Mouse (Mus musculus): ENCODE measurements at regions not wholly inside any gene's neighbourhood (a gene's known extent, or its start where the extent isn't known, plus 50 kb on each side); places are given as distances from the start of the nearest gene placed in this dataset.

- no peak overlapping the region for H3K27ac ChIP-seq (ENCODE audit: low read depth, low read length)
- ATAC-seq (ENCODE audit: low FRiP score) (no peak), DNase-seq (ENCODE audit: low spot score) (peak; percentile 44)
These were observed 89.2 kb upstream of the Plcl2 start for GRCm38 (mm10) chr17:50419966-50420365.

GRCm38 (mm10) chr17:50420690-50421089, 88.5 kb upstream of the Plcl2 start:
- H3K36me3 ChIP-seq (ENCODE audit: control insufficient read depth, insufficient read depth, low read length), result no peaks in the 10 kb centered on the region
- H3K4me2 ChIP-seq (replicated peaks; ENCODE audit: low read depth, low read length), result no peak overlapping the region
- H3K4me3 ChIP-seq (ENCODE audit: low read depth, low read length), result no peak overlapping the region
- no peak overlapping the region for H3K9ac ChIP-seq (ENCODE audit: low read depth, low read length)
- 90% methylated on average over 6 of the region's 6 CpGs for WGBS
- H3K27me3 ChIP-seq (ENCODE audit: control insufficient read depth, insufficient read depth, low read length), result no peaks in the 10 kb centered on the region
- no peak overlapping the region for H3K27ac ChIP-seq (ENCODE audit: low read depth, low read length)
- no peak for ATAC-seq (ENCODE audit: low FRiP score)
- no peaks in the 10 kb centered on the region for H3K9me3 ChIP-seq (ENCODE audit: control insufficient read depth, low read length)
- no peak for DNase-seq (ENCODE audit: low spot score)
- H3K4me1 ChIP-seq (replicated peaks; ENCODE audit: control insufficient read depth, insufficient read depth, low read length), result no peaks in the 10 kb centered on the region

More at GRCm38 (mm10) chr17:50419966-50420365, 89.2 kb upstream of the Plcl2 start:
- Histone ChIP-seq H3K4me1 (replicated peaks; ENCODE audit: control insufficient read depth, insufficient read depth, low read length) (no peaks in the 10 kb centered on the region), H3K9ac (ENCODE audit: low read depth, low read length) (no peak overlapping the region), H3K4me2 (replicated peaks; ENCODE audit: low read depth, low read length) (no peak overlapping the region), H3K27me3 (ENCODE audit: control insufficient read depth, insufficient read depth, low read length) (no peaks in the 10 kb centered on the region), H3K9me3 (ENCODE audit: control insufficient read depth, low read length) (no peaks in the 10 kb centered on the region), H3K4me3 (ENCODE audit: low read depth, low read length) (no peak overlapping the region), H3K36me3 (ENCODE audit: control insufficient read depth, insufficient read depth, low read length) (no peaks in the 10 kb centered on the region)
- 76% methylated on average over 9 of the region's 12 CpGs for WGBS

- H3K9me3 ChIP-seq (ENCODE audit: control insufficient read depth, low read length), result no peaks in the 10 kb centered on the region
- H3K27me3 ChIP-seq (ENCODE audit: control insufficient read depth, insufficient read depth, low read length), result no peaks in the 10 kb centered on the region
- DNase-seq (ENCODE audit: low spot score) (no peak), ATAC-seq (ENCODE audit: low FRiP score) (no peak)
- H3K4me2 ChIP-seq (replicated peaks; ENCODE audit: low read depth, low read length), result no peak overlapping the region
- no peaks in the 10 kb centered on the region for H3K4me1 ChIP-seq (replicated peaks; ENCODE audit: control insufficient read depth, insufficient read depth, low read length)
- no peaks in the 10 kb centered on the region for H3K36me3 ChIP-seq (ENCODE audit: control insufficient read depth, insufficient read depth, low read length)
- WGBS, result 94% methylated on average over 10 of the region's 10 CpGs
- no peak overlapping the region for H3K27ac ChIP-seq (ENCODE audit: low read depth, low read length)
- H3K9ac ChIP-seq (ENCODE audit: low read depth, low read length), result no peak overlapping the region
- no peak overlapping the region for H3K4me3 ChIP-seq (ENCODE audit: low read depth, low read length)
These were observed 87.7 kb upstream of the Plcl2 start for GRCm38 (mm10) chr17:50421476-50421875.

GRCm38 (mm10) chr17:50425110-50425509, 84.1 kb upstream of the Plcl2 start:
- no peak for ATAC-seq (ENCODE audit: low FRiP score)
- H3K27me3 ChIP-seq (ENCODE audit: control insufficient read depth, insufficient read depth, low read length), result no peaks in the 10 kb centered on the region
- H3K9ac ChIP-seq (ENCODE audit: low read depth, low read length), result no peak overlapping the region
- H3K36me3 ChIP-seq (ENCODE audit: control insufficient read depth, insufficient read depth, low read length), result no peaks in the 10 kb centered on the region
- no peak overlapping the region for H3K4me3 ChIP-seq (ENCODE audit: low read depth, low read length)
- no peak overlapping the region for H3K27ac ChIP-seq (ENCODE audit: low read depth, low read length)
- no peak overlapping the region for H3K4me2 ChIP-seq (replicated peaks; ENCODE audit: low read depth, low read length)
- no peaks in the 10 kb centered on the region for H3K9me3 ChIP-seq (ENCODE audit: control insufficient read depth, low read length)
- 94% methylated on average over 3 of the region's 3 CpGs for WGBS
- no peak for DNase-seq (ENCODE audit: low spot score)
- peaks cover 4% of the 10 kb centered on the region for H3K4me1 ChIP-seq (replicated peaks; ENCODE audit: control insufficient read depth, insufficient read depth, low read length)

GRCm38 (mm10) chr17:50425531-50425930, 83.7 kb upstream of the Plcl2 start:
- WGBS, result 86% methylated on average over 4 of the region's 4 CpGs
- DNase-seq (ENCODE audit: low spot score), result no peak
- no peaks in the 10 kb centered on the region for H3K9me3 ChIP-seq (ENCODE audit: control insufficient read depth, low read length)
- H3K4me1 ChIP-seq (replicated peaks; ENCODE audit: control insufficient read depth, insufficient read depth, low read length), result peaks cover 4% of the 10 kb centered on the region
- no peak overlapping the region for H3K9ac ChIP-seq (ENCODE audit: low read depth, low read length)
- ATAC-seq (ENCODE audit: low FRiP score), result no peak
- H3K27me3 ChIP-seq (ENCODE audit: control insufficient read depth, insufficient read depth, low read length), result no peaks in the 10 kb centered on the region
- no peaks in the 10 kb centered on the region for H3K36me3 ChIP-seq (ENCODE audit: control insufficient read depth, insufficient read depth, low read length)
- H3K4me2 ChIP-seq (replicated peaks; ENCODE audit: low read depth, low read length), result no peak overlapping the region
- H3K27ac ChIP-seq (ENCODE audit: low read depth, low read length), result no peak overlapping the region
- H3K4me3 ChIP-seq (ENCODE audit: low read depth, low read length), result no peak overlapping the region

- no peak overlapping the region for H3K4me3 ChIP-seq (ENCODE audit: low read depth, low read length)
- no peak overlapping the region for H3K4me2 ChIP-seq (replicated peaks; ENCODE audit: low read depth, low read length)
- H3K4me1 ChIP-seq (replicated peaks; ENCODE audit: control insufficient read depth, insufficient read depth, low read length), result peaks cover 4% of the 10 kb centered on the region
- H3K9ac ChIP-seq (ENCODE audit: low read depth, low read length), result no peak overlapping the region
- DNase-seq (ENCODE audit: low spot score) (no peak), ATAC-seq (ENCODE audit: low FRiP score) (no peak)
- WGBS, result 68% methylated on average over 7 of the region's 7 CpGs
- no peaks in the 10 kb centered on the region for H3K9me3 ChIP-seq (ENCODE audit: control insufficient read depth, low read length)
- H3K36me3 ChIP-seq (ENCODE audit: control insufficient read depth, insufficient read depth, low read length), result no peaks in the 10 kb centered on the region
- H3K27me3 ChIP-seq (ENCODE audit: control insufficient read depth, insufficient read depth, low read length), result no peaks in the 10 kb centered on the region
- H3K27ac ChIP-seq (ENCODE audit: low read depth, low read length), result no peak overlapping the region
These were observed 83.1 kb upstream of the Plcl2 start for GRCm38 (mm10) chr17:50426146-50426545.

GRCm38 (mm10) chr17:50427331-50428003, 81.7 kb upstream of the Plcl2 start:
- Histone ChIP-seq H3K27me3 (ENCODE audit: control insufficient read depth, insufficient read depth, low read length) (no peaks in the 10 kb centered on the region), H3K9ac (ENCODE audit: low read depth, low read length) (peak overlapping the region; percentile 16; the same call in 1 of the 2 replicates), H3K4me2 (replicated peaks; ENCODE audit: low read depth, low read length) (peak overlapping the region; percentile 32), H3K4me3 (ENCODE audit: low read depth, low read length) (peak overlapping the region; percentile 10; the same call in 1 of the 2 replicates), H3K36me3 (ENCODE audit: control insufficient read depth, insufficient read depth, low read length) (no peaks in the 10 kb centered on the region), H3K9me3 (ENCODE audit: control insufficient read depth, low read length) (no peaks in the 10 kb centered on the region), H3K27ac (ENCODE audit: low read depth, low read length) (peak overlapping the region; percentile 68), H3K4me1 (replicated peaks; ENCODE audit: control insufficient read depth, insufficient read depth, low read length) (peaks cover 4% of the 10 kb centered on the region)
- ATAC-seq (ENCODE audit: low FRiP score) (peak; percentile 84), DNase-seq (ENCODE audit: low spot score) (peak; percentile 48)
- WGBS, result 13% methylated on average over 10 of the region's 10 CpGs

- DNase-seq (ENCODE audit: low spot score) (peak; percentile 14), ATAC-seq (ENCODE audit: low FRiP score) (peak; percentile 58)
- Histone ChIP-seq H3K27me3 (ENCODE audit: control insufficient read depth, insufficient read depth, low read length) (no peaks in the 10 kb centered on the region), H3K4me1 (replicated peaks; ENCODE audit: control insufficient read depth, insufficient read depth, low read length) (peaks cover 4% of the 10 kb centered on the region), H3K27ac (ENCODE audit: low read depth, low read length) (no peak overlapping the region), H3K9me3 (ENCODE audit: control insufficient read depth, low read length) (no peaks in the 10 kb centered on the region), H3K9ac (ENCODE audit: low read depth, low read length) (no peak overlapping the region), H3K4me3 (ENCODE audit: low read depth, low read length) (no peak overlapping the region), H3K4me2 (replicated peaks; ENCODE audit: low read depth, low read length) (no peak overlapping the region), H3K36me3 (ENCODE audit: control insufficient read depth, insufficient read depth, low read length) (no peaks in the 10 kb centered on the region)
- 57% methylated on average over 5 of the region's 5 CpGs for WGBS
These were observed 81.1 kb upstream of the Plcl2 start for GRCm38 (mm10) chr17:50428004-50428560.

- no peak for ATAC-seq (ENCODE audit: low FRiP score)
- H3K4me1 ChIP-seq (replicated peaks; ENCODE audit: control insufficient read depth, insufficient read depth, low read length), result peaks cover 4% of the 10 kb centered on the region
- WGBS, result 90% methylated on average over 5 of the region's 6 CpGs
These were observed 76.6 kb upstream of the Plcl2 start for GRCm38 (mm10) chr17:50432559-50432958.

More at GRCm38 (mm10) chr17:50432559-50432958, 76.6 kb upstream of the Plcl2 start:
- Histone ChIP-seq H3K9me3 (ENCODE audit: control insufficient read depth, low read length) (no peaks in the 10 kb centered on the region), H3K4me2 (replicated peaks; ENCODE audit: low read depth, low read length) (no peak overlapping the region), H3K27ac (ENCODE audit: low read depth, low read length) (no peak overlapping the region), H3K36me3 (ENCODE audit: control insufficient read depth, insufficient read depth, low read length) (no peaks in the 10 kb centered on the region), H3K9ac (ENCODE audit: low read depth, low read length) (no peak overlapping the region), H3K27me3 (ENCODE audit: control insufficient read depth, insufficient read depth, low read length) (no peaks in the 10 kb centered on the region), H3K4me3 (ENCODE audit: low read depth, low read length) (no peak overlapping the region)
- DNase-seq (ENCODE audit: low spot score), result no peak

Measured in hindbrain, embryonic 11.5 days (tissue).